Mouse (Mus musculus) C2C12 (cell line): ENCODE measurements around the gene Rph3al.

Source experiments
- CTCF ChIP-seq: IDR thresholded peaks from one replicate; pipeline ENCODE4 v1.5.1; 2011; ENCODE audit not compliant: control insufficient read depth, insufficient read depth, insufficient read length
- MAX ChIP-seq: IDR thresholded peaks from one replicate; pipeline ENCODE4 v1.6.1; 2011; ENCODE audit warnings: mild to moderate bottlenecking, control low read depth
- MYOD1 ChIP-seq: IDR thresholded peaks from one replicate; pipeline ENCODE4 v1.6.1; 2011; ENCODE audit warnings: low read depth; ENCODE audit not compliant: control insufficient read depth, insufficient read length
- MYOG ChIP-seq: IDR thresholded peaks from one replicate; pipeline ENCODE4 v1.6.1; 2011; ENCODE audit not compliant: control insufficient read depth, insufficient read length; ENCODE audit errors: extremely low read depth
- USF1 ChIP-seq: IDR thresholded peaks from one replicate; pipeline ENCODE4 v1.6.1; 2011; ENCODE audit warnings: low read depth, mild to moderate bottlenecking, control low read depth, moderate library complexity

DNA sequence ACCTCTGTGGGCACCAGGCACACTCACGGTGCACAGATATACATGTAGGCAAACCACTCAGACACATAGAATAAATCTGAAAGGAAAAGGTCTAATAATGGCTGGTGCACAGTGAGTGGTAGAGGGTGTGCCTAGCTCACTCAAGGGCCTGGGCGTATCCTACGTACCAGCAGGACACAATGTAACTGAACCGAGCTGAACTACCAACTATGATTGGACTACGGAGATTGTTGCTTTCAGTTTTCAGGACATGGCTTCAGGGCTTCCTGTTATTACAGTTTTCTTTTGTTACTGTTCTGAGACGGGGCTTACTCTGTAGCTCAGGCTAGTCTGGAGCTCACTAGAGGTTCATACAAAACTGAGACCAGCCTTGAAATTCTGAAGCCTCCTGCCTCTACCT, 88.7 kb downstream of the Rph3al start:
- TF ChIP-seq CTCF (no peak), MYOG (no peak), MAX (no peak), MYOD1 (no peak), USF1 (no peak)
